In the genomic region with DNA sequence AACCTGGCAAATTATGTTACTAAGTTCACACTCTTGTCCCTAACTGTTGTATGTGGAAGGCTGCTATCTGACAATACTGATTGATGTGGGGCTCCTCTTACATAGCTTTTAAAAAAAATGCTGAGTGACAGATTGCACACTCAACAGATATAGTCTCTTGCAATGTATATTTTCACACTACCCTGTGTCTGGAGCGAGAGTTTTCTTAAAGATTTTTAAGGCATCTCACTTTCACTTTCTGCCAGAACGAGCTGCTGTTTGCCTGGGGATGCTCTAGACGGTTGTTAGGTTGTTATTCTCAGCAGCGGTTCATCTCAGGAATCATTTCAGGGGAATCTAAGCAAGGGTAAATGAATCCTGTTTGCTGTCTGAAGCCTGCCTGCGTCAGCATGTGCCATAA, we compare ENCODE assay signal across 24 mouse cellular contexts. TPM values are rescaled to one million over a fixed set of nuclear protein-coding genes. Genes with fewer than 3 reads are reported as not detected.
DNase-seq lines count a peak whose midpoint lies in the region; ATAC-seq and TF ChIP-seq lines count a peak whose summit lies in the region.
"Had no signal": no experiment of that assay in that cellular context is flagged by ENCODE, and none has a peak within 500 bp of the region (broad histone marks: within the 10 kb centered on the region; RNA-seq: fewer than 3 reads in every experiment).

No protein-coding gene starts in this region.

- TF ChIP-seq POLR2A in cortical plate, adult 2 months (IDR thresholded peaks at IDR 0.05; ENCODE audit: extremely low read depth, insufficient read depth, low read length), result no peak

- DNase-seq in heart, postnatal 14 days, result no peak
- no peak for DNase-seq in midbrain, embryonic 10.5 days (ENCODE audit: low spot score)
- DNase-seq in urinary bladder, adult 2 months (ENCODE audit: low spot score), result no peak
- no peak for DNase-seq in yolk sac, embryonic 10.5 days (ENCODE audit: low spot score)
- DNase-seq: cerebellum, postnatal 25 days; kidney, adult 8-10 months; kidney, postnatal 25 days; layer of hippocampus, adult 9-11 months; right cerebral cortex, adult 18-20 months; thymus, adult 18-20 months had no signal

- WGBS in heart, embryonic 14.5 days, result 62% methylated on average over 5 of the region's 5 CpGs
- WGBS in midbrain, embryonic 16.5 days, result 62% methylated on average over 5 of the region's 5 CpGs
- WGBS in midbrain, embryonic 10.5 days, result 81% methylated on average over 5 of the region's 5 CpGs

- H3K27ac ChIP-seq in heart, embryonic 14.5 days (replicated peaks in 1 of 2; ENCODE audit: control insufficient read depth in 1 of 2, insufficient read depth in 1 of 2, low read depth in 2 of 2, low read length in 2 of 2), result no peak overlapping the region
- peak overlapping the region; percentile 53; the same call in 1 of the 2 replicates for H3K27ac ChIP-seq in midbrain, embryonic 16.5 days (ENCODE audit: low read length)
- no peak overlapping the region for H3K27ac ChIP-seq in midbrain, embryonic 10.5 days (replicated peaks)
- H3K27ac ChIP-seq in cortical plate, adult 2 months (ENCODE audit: insufficient read depth, low read length), result peak overlapping the region; percentile 52
- H3K27ac ChIP-seq: liver, embryonic 15.5 days had no signal

- TF ChIP-seq CTCF in cortical plate, adult 2 months (IDR thresholded peaks at IDR 0.05; ENCODE audit: extremely low read depth, insufficient read depth, low read length), result no peak

- no peaks in the 10 kb centered on the region for H3K27me3 ChIP-seq in heart, embryonic 14.5 days (ENCODE audit: control insufficient read depth, insufficient read depth, low read length)
- H3K27me3 ChIP-seq in midbrain, embryonic 16.5 days (ENCODE audit: control insufficient read depth, insufficient read depth, low read depth, low read length), result no peaks in the 10 kb centered on the region
- H3K27me3 ChIP-seq in midbrain, embryonic 10.5 days (ENCODE audit: low read depth, poor library complexity, severe bottlenecking), result no peaks in the 10 kb centered on the region
- H3K27me3 ChIP-seq: liver, embryonic 15.5 days had no signal

- H3K9me3 ChIP-seq in heart, embryonic 14.5 days (ENCODE audit: control insufficient read depth, low read length), result no peaks in the 10 kb centered on the region
- H3K9me3 ChIP-seq in midbrain, embryonic 16.5 days (replicated peaks; ENCODE audit: control insufficient read depth, low read length, poor library complexity, severe bottlenecking), result no peaks in the 10 kb centered on the region
- H3K9me3 ChIP-seq in midbrain, embryonic 10.5 days (replicated peaks), result no peaks in the 10 kb centered on the region
- H3K9me3 ChIP-seq: G1E; liver, embryonic 15.5 days had no signal

- H3K4me3 ChIP-seq in heart, embryonic 14.5 days (ENCODE audit: control insufficient read depth in 1 of 2, insufficient read depth in 1 of 2, low read depth in 1 of 2, low read length in 2 of 2), result no peak overlapping the region
- H3K4me3 ChIP-seq in midbrain, embryonic 16.5 days (ENCODE audit: low read depth, low read length), result no peak overlapping the region
- H3K4me3 ChIP-seq in midbrain, embryonic 10.5 days, result no peak overlapping the region
- no peak overlapping the region for H3K4me3 ChIP-seq in cortical plate, adult 2 months (ENCODE audit: insufficient read depth, low read length)
- H3K4me3 ChIP-seq: erythroblast, embryonic 14.5 days; liver, embryonic 15.5 days had no signal

- no peak overlapping the region; the same call in 1 of the 2 replicates for H3K4me2 ChIP-seq in heart, embryonic 14.5 days (ENCODE audit: low read length)
- no peak overlapping the region for H3K4me2 ChIP-seq in midbrain, embryonic 16.5 days (ENCODE audit: low read length)
- H3K4me2 ChIP-seq: liver, embryonic 15.5 days had no signal

- H3K36me3 ChIP-seq in heart, embryonic 14.5 days (ENCODE audit: control insufficient read depth, insufficient read depth, low read length), result no peaks in the 10 kb centered on the region
- H3K36me3 ChIP-seq in midbrain, embryonic 16.5 days (ENCODE audit: control insufficient read depth, insufficient read depth, low read length), result no peaks in the 10 kb centered on the region
- H3K36me3 ChIP-seq in midbrain, embryonic 10.5 days, result 0 out of 2 replicates have a peak, but pooled peaks cover 2% of the 10 kb centered on the region
- H3K36me3 ChIP-seq: G1E; liver, embryonic 15.5 days had no signal

- H3K4me1 ChIP-seq in heart, embryonic 14.5 days (ENCODE audit: control insufficient read depth in 2 of 2, insufficient read depth in 2 of 2, low read length in 2 of 2), result no peaks in the 10 kb centered on the region
- peaks cover 6% of the 10 kb centered on the region for H3K4me1 ChIP-seq in midbrain, embryonic 16.5 days (ENCODE audit: control insufficient read depth, insufficient read depth, low read length)
- H3K4me1 ChIP-seq in midbrain, embryonic 10.5 days, result peaks cover 22% of the 10 kb centered on the region
- peaks cover 4% of the 10 kb centered on the region for H3K4me1 ChIP-seq in cortical plate, adult 2 months (ENCODE audit: control insufficient read depth, insufficient read depth, low read length)
- H3K4me1 ChIP-seq: liver, embryonic 15.5 days had no signal

- no peak for ATAC-seq in heart, embryonic 14.5 days (ENCODE audit: insufficient number of reproducible peaks, insufficient read depth, low FRiP score, low read depth)
- no peak for ATAC-seq in midbrain, embryonic 16.5 days
- ATAC-seq: inflammation-experienced regulatory T-cells, adult 6 months; lung, postnatal 0 days had no signal

- peak overlapping the region; percentile 25; the same call in 1 of the 2 replicates for H3K9ac ChIP-seq in heart, embryonic 14.5 days (ENCODE audit: low read length)
- H3K9ac ChIP-seq in midbrain, embryonic 16.5 days (ENCODE audit: low read depth, low read length), result no peak overlapping the region
- H3K9ac ChIP-seq: liver, embryonic 15.5 days had no signal

- intact Hi-C loops in heart, postnatal 14 days (cut with DNase I), result no loop called here

RNA-seq across cellular contexts. Expression of gene Gm5136, which starts 2.9 kb away (rescaled TPM):
- polyA plus RNA-seq in heart, embryonic 14.5 days (2014; fragmentation: Nextera tagmentation; extraction: Ambion mirVana), result not detected in 2 replicates
- total RNA-seq in heart, postnatal 14 days (2021), result not detected
- 0.35 and 0.39 TPM in 2 replicates for polyA plus RNA-seq in midbrain, embryonic 16.5 days (2015; fragmentation: Nextera tagmentation; extraction: Ambion mirVana)
- polyA plus RNA-seq in midbrain, embryonic 10.5 days (2016; fragmentation: Nextera tagmentation; extraction: Ambion mirVana), result 0.21 TPM in 1 of 2 replicates, not detected in the other
- polyA plus RNA-seq in cortical plate, adult 2 months (2012; rRNA removed), result 1.6 and 2.2 TPM in 2 replicates
- polyA plus RNA-seq in urinary bladder, adult 2 months (2012; rRNA removed), result not detected in 2 replicates
- total RNA-seq: granulocyte monocyte progenitor cell, adult 5-6 weeks; megakaryocyte, adult 5-6 weeks had no signal
- polyA plus RNA-seq: embryonic facial prominence, embryonic 11.5 days; erythroblast, embryonic 14.5 days; G1E; heart, embryonic 16.5 days; inflammation-experienced regulatory T-cells, adult 6 months; limb, embryonic 14.5 days; liver, embryonic 15.5 days; lung, postnatal 0 days; small intestine, adult 2 months had no signal

Comparison
In these comparisons a context has a peak if more than half of its experiments do, and no peak if none do; other contexts are left out.
1. H3K27ac ChIP-seq: peak in midbrain, embryonic 16.5 days (single experiment) and cortical plate, adult 2 months (single experiment); none in heart, embryonic 14.5 days (0 of 2) and midbrain, embryonic 10.5 days (single experiment).